Mouse (Mus musculus): Measurements from ENCODE around the gene Klhl23.

DNA sequence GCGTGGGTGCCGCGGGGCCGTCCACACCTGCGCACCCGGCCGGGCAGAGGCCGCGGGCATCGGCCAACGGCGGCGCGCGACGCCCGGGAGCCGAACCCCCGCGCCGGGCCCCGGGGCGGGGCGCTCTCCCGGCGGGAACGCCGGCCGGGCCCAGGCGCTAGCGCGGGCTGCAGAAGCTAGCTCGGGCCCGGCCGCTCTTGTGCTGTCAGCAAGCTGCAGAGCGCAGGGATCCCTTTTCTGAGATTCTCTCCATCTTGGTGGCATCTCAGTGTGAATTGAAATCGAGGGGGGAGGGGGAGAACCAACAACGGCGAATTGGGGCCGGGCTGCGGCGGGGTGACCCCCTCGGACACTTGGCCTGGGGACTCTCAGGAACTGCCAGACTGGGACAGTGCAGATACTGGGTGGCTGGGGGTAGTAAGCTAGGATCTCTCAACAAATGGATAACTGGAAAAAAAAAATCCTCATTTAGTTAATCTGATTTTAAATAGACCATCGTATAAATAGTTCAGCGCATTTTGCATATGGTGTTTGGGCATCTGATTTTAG, 1.5 kb downstream of the Klhl23 start:
- no peak for TF ChIP-seq CTCF (IDR thresholded peaks at IDR 0.05; ENCODE audit: low read depth, low read length)
- no peak for TF ChIP-seq GATA2 (IDR thresholded peaks at IDR 0.05; ENCODE audit: borderline replicate concordance, low read depth, low read length)

All from G1E (cell line).